Comparison of ENCODE assay signal across 21 mouse cellular contexts in genomic region chr17:8195685-8196376, GRCm38 (mm10). TPM values are rescaled to one million over a fixed set of nuclear protein-coding genes. Genes with fewer than 3 reads are reported as not detected.
DNase-seq lines count a peak whose midpoint lies in the region; TF ChIP-seq lines count a peak whose summit lies in the region.
"Had no signal": no experiment of that assay in that cellular context is flagged by ENCODE, and none has a peak within 500 bp of the region (broad histone marks: within the 10 kb centered on the region; RNA-seq: fewer than 3 reads in every experiment).

No protein-coding gene starts in this region.

- 22% methylated on average over 8 of the region's 8 CpGs for WGBS in spleen, adult 2 months
- whole genome bisulfite sequencing in small intestine, adult 2 months: 73% methylated on average over 8 of the region's 8 CpGs

- TF ChIP-seq POLR2A in spleen, adult 2 months (IDR thresholded peaks at IDR 0.05; ENCODE audit: low read depth, low read length): no peak
- TF ChIP-seq POLR2A in small intestine, adult 2 months (IDR thresholded peaks at IDR 0.05; ENCODE audit: low read depth, low read length): no peak

- H3K4me1 ChIP-seq in spleen, adult 2 months (ENCODE audit: control insufficient read depth, insufficient read depth, insufficient read length): peaks cover 20% of the 10 kb centered on the region; the same call in 1 of the 2 replicates
- no peaks in the 10 kb centered on the region for H3K4me1 ChIP-seq in small intestine, adult 2 months (ENCODE audit: control insufficient read depth, insufficient read depth, insufficient read length, low read length)
- H3K4me1 ChIP-seq: hindbrain, embryonic 10.5 days; limb, embryonic 12.5 days; midbrain, embryonic 13.5 days; neural tube, embryonic 13.5 days had no signal

- H3K27me3 ChIP-seq in spleen, adult 2 months (ENCODE audit: control insufficient read depth, insufficient read depth, low read length): no peaks in the 10 kb centered on the region
- H3K27me3 ChIP-seq in small intestine, adult 2 months (ENCODE audit: control insufficient read depth, insufficient read depth, low read length): no peaks in the 10 kb centered on the region
- H3K27me3 ChIP-seq: limb, embryonic 12.5 days; midbrain, embryonic 13.5 days; neural tube, embryonic 13.5 days had no signal

- H3K27ac ChIP-seq in spleen, adult 2 months (ENCODE audit: insufficient read depth, low read length): peak overlapping the region; percentile 95
- peak overlapping the region; percentile 69 for H3K27ac ChIP-seq in small intestine, adult 2 months (ENCODE audit: insufficient read depth, low read depth, low read length)
- H3K27ac ChIP-seq: gastrocnemius, adult 2 months; hindbrain, embryonic 10.5 days; limb, embryonic 12.5 days; midbrain, embryonic 13.5 days; neural tube, embryonic 13.5 days had no signal

- H3K4me3 ChIP-seq in spleen, adult 2 months (ENCODE audit: extremely low read depth, insufficient read depth, insufficient read length): peak overlapping the region; percentile 24; the same call in 1 of the 2 replicates
- no peak overlapping the region for H3K4me3 ChIP-seq in small intestine, adult 2 months (ENCODE audit: low read depth, low read length)
- H3K4me3 ChIP-seq: gastrocnemius, adult 2 months; hindbrain, embryonic 10.5 days; limb, embryonic 12.5 days; midbrain, embryonic 13.5 days; neural tube, embryonic 13.5 days had no signal

- intact Hi-C loops in heart, postnatal 10 days (cut with DNase I): no loop called here

- H3K36me3 ChIP-seq in spleen, adult 2 months (ENCODE audit: control insufficient read depth, insufficient read depth, low read length): peaks cover 18% of the 10 kb centered on the region
- peaks cover 28% of the 10 kb centered on the region for H3K36me3 ChIP-seq in small intestine, adult 2 months (ENCODE audit: control insufficient read depth, insufficient read depth, low read length)

- DNase-seq in heart, adult 11 months: peak; percentile 91
- no peak for DNase-seq in heart, postnatal 10 days
- DNase-seq in spleen, adult 2 months (ENCODE audit: low read depth in 1 of 2, low spot score in 2 of 2): peak; percentile 46 to 83
- DNase-seq in spleen, postnatal 4 days (ENCODE audit: low spot score in 2 of 2): no peak
- DNase-seq in induced T-regulatory cell, adult 2 months (ENCODE audit: low read depth): peak; percentile 36
- DNase-seq in embryo, embryonic 9.5 days (ENCODE audit: extremely low spot score): no peak
- no peak for DNase-seq in urinary bladder, adult 2 months (ENCODE audit: low spot score)
- DNase-seq: adrenal gland, postnatal 25 days; gastrocnemius, adult 2 months; kidney, postnatal 14 days; lung, embryonic 14.5 days; thymus, postnatal 25 days had no signal

- no peak for TF ChIP-seq CTCF in spleen, adult 2 months (IDR thresholded peaks at IDR 0.05; ENCODE audit: extremely low read depth, insufficient read depth, insufficient read length, insufficient replicate concordance)
- TF ChIP-seq CTCF in small intestine, adult 2 months (IDR thresholded peaks at IDR 0.05; ENCODE audit: extremely low read depth, insufficient read length, insufficient replicate concordance, low read depth, low read length): no peak

RNA-seq across cellular contexts. Expression of gene Fgfr1op, which starts 30.5 kb away (rescaled TPM):
- 10 to 100 TPM; 14.6 to 15.6 TPM for total RNA-seq in heart, postnatal 10 days (2021)
- 1.9 and 2.2 TPM in 2 replicates for polyA plus RNA-seq in spleen, adult 2 months (2012; rRNA removed)
- polyA plus RNA-seq in small intestine, adult 2 months (2012; rRNA removed): 0.20 and 0.38 TPM in 2 replicates
- polyA plus RNA-seq in urinary bladder, adult 2 months (2012; rRNA removed): 11.4 and 13.6 TPM in 2 replicates

RNA-seq across cellular contexts. Expression of gene Ccr6, which starts 40.0 kb away (rescaled TPM):
- total RNA-seq in heart, postnatal 10 days (2021): not detected
- polyA plus RNA-seq in spleen, adult 2 months (2012; rRNA removed): 43.7 and 44.4 TPM in 2 replicates
- 1.2 and 3.6 TPM in 2 replicates for polyA plus RNA-seq in small intestine, adult 2 months (2012; rRNA removed)
- 0.06 and 0.10 TPM in 2 replicates for polyA plus RNA-seq in urinary bladder, adult 2 months (2012; rRNA removed)
- total RNA-seq: adrenal gland, postnatal 25 days; gastrocnemius, adult 2 months; MEL had no signal
- polyA plus RNA-seq: forebrain, embryonic 16.5 days; heart, embryonic 11.5 days; hindbrain, embryonic 10.5 days; limb, embryonic 12.5 days; lung, embryonic 14.5 days; midbrain, embryonic 13.5 days; neural tube, embryonic 13.5 days had no signal

RNA-seq across cellular contexts. Expression of gene Rnaset2a, which starts 47.9 kb away (rescaled TPM):
- total RNA-seq in heart, postnatal 10 days (2021): 10 to 100 TPM; 23.4 to 27.6 TPM
- polyA plus RNA-seq in spleen, adult 2 months (2012; rRNA removed): 31.2 and 48.4 TPM in 2 replicates
- polyA plus RNA-seq in small intestine, adult 2 months (2012; rRNA removed): 32.0 and 48.6 TPM in 2 replicates
- polyA plus RNA-seq in urinary bladder, adult 2 months (2012; rRNA removed): 43.7 and 58.1 TPM in 2 replicates

RNA-seq across cellular contexts. Expression of gene Gm49673, which starts 48.2 kb away (rescaled TPM):
- not detected for total RNA-seq in heart, postnatal 10 days (2021)
- polyA plus RNA-seq in spleen, adult 2 months (2012; rRNA removed): 3.0 and 5.2 TPM in 2 replicates
- 1.1 and 1.8 TPM in 2 replicates for polyA plus RNA-seq in small intestine, adult 2 months (2012; rRNA removed)
- 0.07 and 0.10 TPM in 2 replicates for polyA plus RNA-seq in urinary bladder, adult 2 months (2012; rRNA removed)
- total RNA-seq: MEL had no signal
- polyA plus RNA-seq: forebrain, embryonic 16.5 days; heart, embryonic 11.5 days; hindbrain, embryonic 10.5 days; intestine, embryonic 16.5 days; limb, embryonic 12.5 days; lung, embryonic 14.5 days had no signal

Comparison
In these comparisons a context has a peak if more than half of its experiments do, and no peak if none do; other contexts are left out.
1. DNase-seq: peak in heart, adult 11 months (single experiment), spleen, adult 2 months (2 of 2) and induced T-regulatory cell, adult 2 months (single experiment); none in heart, postnatal 10 days (0 of 2), spleen, postnatal 4 days (0 of 2), embryo, embryonic 9.5 days (single experiment) and urinary bladder, adult 2 months (single experiment).